Mouse (Mus musculus): ENCODE results near the gene Nrl. TPM values are rescaled to one million over a fixed set of nuclear protein-coding genes. Genes with fewer than 3 reads are reported as not detected.

The Nrl gene
- total and polyA plus RNA-seq, 3 experiments: 0.13 to 0.86 TPM; not detected in 1

- dilution Hi-C loops (cut with MboI; ENCODE audit: extremely low pct_ligation_motif_present, extremely low pct_unique_long_range_greater_than_20kb, low sequenced_read_pairs): no loop called here
- Histone ChIP-seq H3K4me1 (ENCODE audit: control insufficient read depth in 1 of 2, insufficient read depth in 2 of 2) (peaks cover 11 to 47% of the 10 kb centered on the region in 2 experiments), H3K27ac (ENCODE audit: insufficient read depth, low read depth) (no peak overlapping the region), H3K9me3 (replicated peaks; ENCODE audit: low read length) (no peaks in the 10 kb centered on the region), H3K4me2 (ENCODE audit: insufficient read depth, low read depth, poor library complexity, severe bottlenecking) (no peak overlapping the region), H3K36me3 (replicated peaks in 1 of 2; ENCODE audit: control insufficient read depth in 1 of 2, insufficient read depth in 1 of 2, low read length in 1 of 2) (peaks cover 0 to 3% of the 10 kb centered on the region in 2 experiments), H3K9ac (ENCODE audit: insufficient read depth, low read depth) (no peak overlapping the region), H3K4me3 (replicated peaks in 1 of 3; ENCODE audit: low read depth in 2 of 3, low read length in 2 of 3, poor library complexity in 1 of 3) (no peak overlapping the region), H3K79me2 (replicated peaks; ENCODE audit: control insufficient read depth, extremely low read depth, insufficient read depth, poor library complexity, severe bottlenecking) (no peaks in the 10 kb centered on the region), H3K27me3 (replicated peaks) (peaks cover 23% of the 10 kb centered on the region)
- no peak for TF ChIP-seq ZKSCAN1 (IDR thresholded peaks at IDR 0.05; ENCODE audit: borderline replicate concordance, low read depth, low read length)
- no peak for TF ChIP-seq MAX (IDR thresholded peaks at IDR 0.05; ENCODE audit: low read length)
- in situ Hi-C loops (cut with MboI; ENCODE audit: low pct_ligation_motif_present, low pct_unique_long_range_greater_than_20kb, low sequenced_read_pairs): no loop called here
- DNase-seq (ENCODE audit: extremely low read depth): no peak
Observed at GRCm38 (mm10) chr14:55509540-55509939, 15.2 kb downstream of the Nrl start.

GRCm38 (mm10) chr14:55507801-55508200 lies 17.0 kb downstream of the Nrl start:
- in situ Hi-C loops (cut with MboI; ENCODE audit: low pct_ligation_motif_present, low pct_unique_long_range_greater_than_20kb, low sequenced_read_pairs): no loop called here
- H3K9ac ChIP-seq (ENCODE audit: insufficient read depth, low read depth): no peak overlapping the region
- no peak for DNase-seq (ENCODE audit: extremely low read depth)
- no peak overlapping the region for H3K27ac ChIP-seq (ENCODE audit: insufficient read depth, low read depth)
- no peaks in the 10 kb centered on the region for H3K79me2 ChIP-seq (replicated peaks; ENCODE audit: control insufficient read depth, extremely low read depth, insufficient read depth, poor library complexity, severe bottlenecking)
- no peak overlapping the region for H3K4me3 ChIP-seq (replicated peaks in 1 of 3; ENCODE audit: low read depth in 2 of 3, low read length in 2 of 3, poor library complexity in 1 of 3)
- H3K36me3 ChIP-seq (replicated peaks in 1 of 2; ENCODE audit: control insufficient read depth in 1 of 2, insufficient read depth in 1 of 2, low read length in 1 of 2): peaks cover 0 to 9% of the 10 kb centered on the region in 2 experiments
- H3K4me2 ChIP-seq (ENCODE audit: insufficient read depth, low read depth, poor library complexity, severe bottlenecking): no peak overlapping the region
- H3K9me3 ChIP-seq (replicated peaks; ENCODE audit: low read length): no peaks in the 10 kb centered on the region
- peaks cover 12% of the 10 kb centered on the region for H3K27me3 ChIP-seq (replicated peaks)
- TF ChIP-seq ETS1 (conservative IDR thresholded peaks at IDR 0.05; ENCODE audit: low read depth, low read length): no peak
- no peak for TF ChIP-seq JUND (conservative IDR thresholded peaks at IDR 0.05; ENCODE audit: low read depth, low read length)
- no peak for TF ChIP-seq SIN3A (IDR thresholded peaks at IDR 0.05; ENCODE audit: low read length)
- no peak for TF ChIP-seq UBTF (IDR thresholded peaks at IDR 0.05; ENCODE audit: low read depth, low read length)
- TF ChIP-seq POLR2AphosphoS2 (IDR thresholded peaks at IDR 0.05; ENCODE audit: low read depth, low read length): no peak
- no peak for TF ChIP-seq CHD2 (IDR thresholded peaks at IDR 0.05; ENCODE audit: low read length)
- TF ChIP-seq USF2 (conservative IDR thresholded peaks at IDR 0.05; ENCODE audit: low read depth, low read length): no peak
- no peak for TF ChIP-seq RAD21 (IDR thresholded peaks at IDR 0.05; ENCODE audit: low read depth, low read length)
- no peak for TF ChIP-seq MAZ (IDR thresholded peaks at IDR 0.05; ENCODE audit: low read depth, low read length)
- no peak for TF ChIP-seq MYC (IDR thresholded peaks at IDR 0.05; ENCODE audit: low read depth, low read length)
- no peak for TF ChIP-seq TBP (conservative IDR thresholded peaks at IDR 0.05; ENCODE audit: low read depth, low read length)
- TF ChIP-seq MAFK (IDR thresholded peaks at IDR 0.05; ENCODE audit: insufficient replicate concordance, low read length): no peak
- TF ChIP-seq HCFC1 (IDR thresholded peaks at IDR 0.05; ENCODE audit: low read depth, low read length): no peak
- TF ChIP-seq RCOR1 (conservative IDR thresholded peaks at IDR 0.05; ENCODE audit: low read depth, low read length): no peak
- TF ChIP-seq CTCF (conservative IDR thresholded peaks at IDR 0.05 in 1 of 2, IDR thresholded peaks at IDR 0.05 in 1 of 2; ENCODE audit: low read depth in 2 of 2, low read length in 2 of 2): no peak
- no peak for TF ChIP-seq JUN (IDR thresholded peaks at IDR 0.05; ENCODE audit: insufficient read depth, low read depth, low read length)
- TF ChIP-seq POLR2A (IDR thresholded peaks at IDR 0.05; ENCODE audit: low read depth, low read length): no peak
- TF ChIP-seq CHD1 (IDR thresholded peaks at IDR 0.05; ENCODE audit: low read depth, low read length): no peak
- H3K4me1 ChIP-seq (ENCODE audit: control insufficient read depth in 1 of 2, insufficient read depth in 2 of 2): peaks cover 11 to 52% of the 10 kb centered on the region in 2 experiments
- dilution Hi-C loops (cut with MboI; ENCODE audit: extremely low pct_ligation_motif_present, extremely low pct_unique_long_range_greater_than_20kb, low sequenced_read_pairs): no loop called here
